Mouse (Mus musculus): ENCODE data around the gene Olfr65. TPM values are rescaled to one million over a fixed set of nuclear protein-coding genes. Genes with fewer than 3 reads are reported as not detected.

Olfr65 gene
- not detected in 2 replicates for polyA plus RNA-seq (2015; fragmentation: Nextera tagmentation; extraction: Ambion mirVana)

GRCm38 (mm10) chr7:103903187-103903586, at the start of gene Olfr65:
Olfr65 (plus strand) TSS chr7:103903487.

DNA sequence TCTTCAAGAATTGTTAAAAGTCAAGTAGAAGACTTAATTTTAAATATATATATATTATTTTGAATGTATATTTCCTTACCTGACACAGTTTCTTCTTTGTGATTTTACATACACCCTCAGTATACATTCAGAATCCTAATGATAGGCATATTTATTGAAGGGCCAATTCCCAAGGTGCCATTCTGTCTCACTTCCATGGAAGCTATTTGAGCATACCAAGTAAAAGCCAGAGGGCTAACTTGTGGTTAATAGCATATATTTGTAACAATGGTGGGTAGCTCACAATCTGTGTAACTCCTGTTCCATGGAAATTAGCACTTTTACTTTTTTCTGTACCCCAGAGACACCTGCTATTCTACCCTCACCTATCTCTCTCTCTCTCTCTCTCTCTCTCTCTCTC, 17.1 kb upstream of the Olfr65 start, which contains the start of gene Olfr66:
TSS of gene Olfr66 (minus strand) at position 101 of the 400 bp plus-strand sequence.

DNA sequence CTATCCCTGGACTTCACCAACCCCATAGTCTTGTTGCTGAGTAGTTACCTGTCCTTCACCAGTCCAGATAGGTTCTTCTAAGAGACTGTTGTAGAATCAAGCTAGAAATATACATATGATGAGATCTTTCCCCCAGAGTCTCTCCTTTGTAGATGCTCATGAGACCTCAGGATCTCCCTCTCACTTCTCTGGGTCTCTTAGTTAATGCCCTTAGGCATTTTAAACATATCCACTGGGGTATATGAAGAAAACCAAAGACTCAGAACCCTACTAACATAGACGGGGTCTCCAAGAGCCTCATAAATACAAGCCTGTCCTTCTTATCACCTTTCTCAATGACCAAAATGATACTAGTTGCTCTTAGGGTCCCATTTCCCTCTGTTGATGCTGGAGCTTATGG, 8.9 kb upstream of the Olfr65 start, which contains the start of gene Olfr64:
TSS of gene Olfr64 (minus strand) at position 101 of the 400 bp plus-strand sequence.

GRCm38 (mm10) chr7:103928525-103928924, 25.2 kb downstream of the Olfr65 start, which contains the start of gene Olfr631:
Olfr631 (plus strand) TSS chr7:103928825.

GRCm38 (mm10) chr7:103934264-103934663, 31.0 kb downstream of the Olfr65 start, which contains the start of gene Olfr632:
Olfr632 (plus strand) TSS chr7:103934347.

DNA sequence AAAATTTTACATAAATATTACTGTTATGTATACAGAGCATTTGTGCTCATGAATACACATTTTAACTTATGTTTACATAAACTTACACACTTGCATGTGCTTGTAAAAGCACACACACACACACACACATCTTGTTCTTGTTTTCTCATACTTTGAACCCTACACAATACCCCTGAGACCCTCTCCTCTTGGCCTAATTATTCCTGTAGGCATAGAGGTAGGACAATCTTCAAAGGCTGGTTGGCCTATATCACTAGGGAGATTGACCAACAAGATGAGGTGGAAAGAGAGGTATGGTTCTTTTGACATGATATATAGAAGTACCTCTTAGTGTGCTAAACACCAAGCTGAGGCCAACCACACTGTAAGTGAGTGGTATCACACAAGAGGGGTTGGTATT, 40.9 kb downstream of the Olfr65 start, which contains the start of gene Olfr633:
TSS of gene Olfr633 (plus strand) at position 301 of the 400 bp plus-strand sequence.

Other genes starting within 250 kb of the Olfr65 start
- gene Olfr623, start 239.8 kb upstream of the Olfr65 start, polyA plus RNA-seq (2015; fragmentation: Nextera tagmentation; extraction: Ambion mirVana), result not detected in 2 replicates
- 0.02 and 0.08 TPM in 2 replicates for gene Olfr624, start 232.3 kb upstream of the Olfr65 start, polyA plus RNA-seq (2015; fragmentation: Nextera tagmentation; extraction: Ambion mirVana)
- gene Olfr625-ps1, start 220.8 kb upstream of the Olfr65 start, polyA plus RNA-seq (2015; fragmentation: Nextera tagmentation; extraction: Ambion mirVana), result not detected in 2 replicates
- gene Olfr243, start 188.8 kb upstream of the Olfr65 start, polyA plus RNA-seq (2015; fragmentation: Nextera tagmentation; extraction: Ambion mirVana), result not detected in 2 replicates
- not detected in 2 replicates for gene Olfr628, start 173.1 kb upstream of the Olfr65 start, polyA plus RNA-seq (2015; fragmentation: Nextera tagmentation; extraction: Ambion mirVana)
- 0.14 and 0.19 TPM in 2 replicates for gene Olfr629, start 158.5 kb upstream of the Olfr65 start, polyA plus RNA-seq (2015; fragmentation: Nextera tagmentation; extraction: Ambion mirVana)
- not detected in 2 replicates for gene Olfr630, start 146.2 kb upstream of the Olfr65 start, polyA plus RNA-seq (2015; fragmentation: Nextera tagmentation; extraction: Ambion mirVana)
- gene Olfr69, start 131.9 kb upstream of the Olfr65 start, polyA plus RNA-seq (2015; fragmentation: Nextera tagmentation; extraction: Ambion mirVana), result 0.05 TPM in 1 of 2 replicates, not detected in the other
- gene Olfr68, start 123.8 kb upstream of the Olfr65 start, polyA plus RNA-seq (2015; fragmentation: Nextera tagmentation; extraction: Ambion mirVana), result 0.02 TPM in 1 of 2 replicates, not detected in the other
- gene Olfr67, start 111.7 kb upstream of the Olfr65 start, polyA plus RNA-seq (2015; fragmentation: Nextera tagmentation; extraction: Ambion mirVana), result not detected in 2 replicates
- gene Hbb-bt, start 89.5 kb upstream of the Olfr65 start, polyA plus RNA-seq (2015; fragmentation: Nextera tagmentation; extraction: Ambion mirVana), result 27,857 and 31,285 TPM in 2 replicates
- gene Hbb-bs, start 75.4 kb upstream of the Olfr65 start, polyA plus RNA-seq (2015; fragmentation: Nextera tagmentation; extraction: Ambion mirVana), result 96,477 and 101,005 TPM in 2 replicates
- gene Hbb-bh2, start 63.0 kb upstream of the Olfr65 start, polyA plus RNA-seq (2015; fragmentation: Nextera tagmentation; extraction: Ambion mirVana), result not detected in 2 replicates
- gene Hbb-bh1, start 60.3 kb upstream of the Olfr65 start, polyA plus RNA-seq (2015; fragmentation: Nextera tagmentation; extraction: Ambion mirVana), result 1.3 and 1.9 TPM in 2 replicates
- gene Hbb-y, start 50.3 kb upstream of the Olfr65 start, polyA plus RNA-seq (2015; fragmentation: Nextera tagmentation; extraction: Ambion mirVana), result 2.9 and 3.0 TPM in 2 replicates
- gene Olfr66, start 17.2 kb upstream of the Olfr65 start, polyA plus RNA-seq (2015; fragmentation: Nextera tagmentation; extraction: Ambion mirVana), result not detected in 2 replicates
- 0.02 TPM in 1 of 2 replicates, not detected in the other for gene Olfr64, start 9.0 kb upstream of the Olfr65 start, polyA plus RNA-seq (2015; fragmentation: Nextera tagmentation; extraction: Ambion mirVana)
- gene Olfr631, start 25.3 kb downstream of the Olfr65 start, polyA plus RNA-seq (2015; fragmentation: Nextera tagmentation; extraction: Ambion mirVana), result not detected in 2 replicates
- 0.07 TPM in 1 of 2 replicates, not detected in the other for gene Olfr632, start 30.9 kb downstream of the Olfr65 start, polyA plus RNA-seq (2015; fragmentation: Nextera tagmentation; extraction: Ambion mirVana)
- not detected in 2 replicates for gene Olfr633, start 41.0 kb downstream of the Olfr65 start, polyA plus RNA-seq (2015; fragmentation: Nextera tagmentation; extraction: Ambion mirVana)
- gene Olfr635, start 67.7 kb downstream of the Olfr65 start, polyA plus RNA-seq (2015; fragmentation: Nextera tagmentation; extraction: Ambion mirVana), result not detected in 2 replicates
- gene Olfr638, start 95.3 kb downstream of the Olfr65 start, polyA plus RNA-seq (2015; fragmentation: Nextera tagmentation; extraction: Ambion mirVana), result not detected in 2 replicates
- not detected in 2 replicates for gene Olfr639, start 113.8 kb downstream of the Olfr65 start, polyA plus RNA-seq (2015; fragmentation: Nextera tagmentation; extraction: Ambion mirVana)
- not detected in 2 replicates for gene Olfr640, start 122.1 kb downstream of the Olfr65 start, polyA plus RNA-seq (2015; fragmentation: Nextera tagmentation; extraction: Ambion mirVana)
- gene Olfr641, start 132.0 kb downstream of the Olfr65 start, polyA plus RNA-seq (2015; fragmentation: Nextera tagmentation; extraction: Ambion mirVana), result not detected in 2 replicates
- not detected in 2 replicates for gene Olfr642, start 149.2 kb downstream of the Olfr65 start, polyA plus RNA-seq (2015; fragmentation: Nextera tagmentation; extraction: Ambion mirVana)
- not detected in 2 replicates for gene 4930516K23Rik, start 158.0 kb downstream of the Olfr65 start, polyA plus RNA-seq (2015; fragmentation: Nextera tagmentation; extraction: Ambion mirVana)
- gene Olfr644, start 168.4 kb downstream of the Olfr65 start, polyA plus RNA-seq (2015; fragmentation: Nextera tagmentation; extraction: Ambion mirVana), result not detected in 2 replicates
- not detected in 2 replicates for gene Olfr645, start 182.0 kb downstream of the Olfr65 start, polyA plus RNA-seq (2015; fragmentation: Nextera tagmentation; extraction: Ambion mirVana)
- gene Olfr646, start 201.4 kb downstream of the Olfr65 start, polyA plus RNA-seq (2015; fragmentation: Nextera tagmentation; extraction: Ambion mirVana), result not detected in 2 replicates
- not detected in 2 replicates for gene Ubqln5, start 226.3 kb downstream of the Olfr65 start, polyA plus RNA-seq (2015; fragmentation: Nextera tagmentation; extraction: Ambion mirVana)
- gene Olfr643, start 233.9 kb downstream of the Olfr65 start, polyA plus RNA-seq (2015; fragmentation: Nextera tagmentation; extraction: Ambion mirVana), result not detected in 2 replicates
- not detected in 2 replicates for gene Ubqln3, start 239.8 kb downstream of the Olfr65 start, polyA plus RNA-seq (2015; fragmentation: Nextera tagmentation; extraction: Ambion mirVana)
- gene Ubqlnl, start 247.1 kb downstream of the Olfr65 start, polyA plus RNA-seq (2015; fragmentation: Nextera tagmentation; extraction: Ambion mirVana), result not detected in 2 replicates

Data from spleen, postnatal 0 days (tissue).